Mouse (Mus musculus) kidney, adult 2 months (tissue): Measurements from ENCODE around the gene Slc36a1. TPM values are rescaled to one million over a fixed set of nuclear protein-coding genes. Genes with fewer than 3 reads are reported as not detected.
A peak's percentile ranks its signal among the peaks of the same experiment; 100 is the strongest.

Source experiments
- DNase-seq: peaks from one replicate; pipeline ENCODE4 v3.0.0; 2021
- H3K27ac ChIP-seq: fragments of 200-500 bp; 2 replicates; pipeline ENCODE4 v1.5.1; 2012; ENCODE audit warnings: low read depth, low read length, control low read depth, inconsistent platforms; ENCODE audit not compliant: insufficient read depth
- H3K27me3 ChIP-seq: fragments of 200-500 bp; replicated peaks from 2 replicates; pipeline ENCODE4 v1.6.1; 2012; ENCODE audit warnings: mild to moderate bottlenecking, moderate library complexity, low read length, inconsistent platforms; ENCODE audit not compliant: control insufficient read depth, insufficient read depth
- H3K36me3 ChIP-seq: fragments of 200-500 bp; 2 replicates; pipeline ENCODE4 v1.6.1; 2012; ENCODE audit warnings: mild to moderate bottlenecking, moderate library complexity, low read length, inconsistent platforms; ENCODE audit not compliant: control insufficient read depth, insufficient read depth
- H3K4me1 ChIP-seq: fragments of 200-500 bp; 2 replicates; pipeline ENCODE4 v1.6.1; 2011; ENCODE audit warnings: low read length; ENCODE audit not compliant: control insufficient read depth, insufficient read depth
- H3K4me3 ChIP-seq: fragments of 200-500 bp; 2 replicates; pipeline ENCODE4 v1.5.1; 2011; ENCODE audit warnings: mild to moderate bottlenecking, low read depth, low read length, control low read depth; ENCODE audit not compliant: insufficient read depth
- CTCF ChIP-seq: fragments of 200-500 bp; conservative IDR thresholded peaks from 2 replicates; pipeline ENCODE4 v1.5.1; 2011; ENCODE audit warnings: low read depth, mild to moderate bottlenecking, control low read depth, low read length, moderate library complexity, mixed read lengths; ENCODE audit not compliant: insufficient read depth, insufficient read length
- POLR2A ChIP-seq: fragments of 200-500 bp; IDR thresholded peaks from one replicate; pipeline ENCODE4 v1.6.1; 2011; ENCODE audit warnings: low read depth, low read length, control low read depth
- WGBS: fragments of 180-500 bp; shearing (Covaris S2); methylation state at CpG from one replicate; pipeline ENCODE4 v1.1.7; 2018; 5-methylcytosine and 5-hydroxymethylcytosine counted together
- polyA plus RNA-seq: library from polyadenylated mRNA; depleted of rRNA; stranded (reverse); fragments of >200 nt; gene quantifications from 2 replicates; pipeline ENCODE4 v1.2.3, GENCODE M21; 2012; rRNA removed

Gene Slc36a1
- polyA plus RNA-seq, result 60.5 and 63.4 TPM in 2 replicates

GRCm38 (mm10) chr11:55204159-55204596 is at the start of gene Slc36a1:
Slc36a1 (plus strand) TSS chr11:55204350.
- peak; percentile 96 for DNase-seq
- H3K27ac ChIP-seq, result peak within 1 kb of the TSS; percentile 52
- peaks cover 20% of the 10 kb centered on the region for H3K4me1 ChIP-seq
- TF ChIP-seq POLR2A (peak; percentile 33), CTCF (peak; percentile 95)
- no peaks in the 10 kb centered on the region for H3K36me3 ChIP-seq
- H3K27me3 ChIP-seq, result no peaks in the 10 kb centered on the region
- WGBS, result under 1% methylated on average over 31 of the region's 31 CpGs
- peak within 1 kb of the TSS; percentile 95 for H3K4me3 ChIP-seq

GRCm38 (mm10) chr11:55154398-55155069 is 49.6 kb upstream of the Slc36a1 start:
- TF ChIP-seq POLR2A, result no peak
- TF ChIP-seq CTCF, result no peak
- no peak overlapping the region for H3K4me3 ChIP-seq
- DNase-seq, result no peak
- H3K4me1 ChIP-seq, result no peaks in the 10 kb centered on the region
- no peaks in the 10 kb centered on the region for H3K36me3 ChIP-seq
- H3K27me3 ChIP-seq, result no peaks in the 10 kb centered on the region
- WGBS, result 40% methylated on average over 3 of the region's 3 CpGs
- H3K27ac ChIP-seq, result no peak overlapping the region

GRCm38 (mm10) chr11:55155070-55155421 is 49.1 kb upstream of the Slc36a1 start:
- peak; percentile 17 for DNase-seq
- H3K36me3 ChIP-seq, result no peaks in the 10 kb centered on the region
- H3K4me3 ChIP-seq, result no peak overlapping the region
- H3K27ac ChIP-seq, result no peak overlapping the region
- no peak for TF ChIP-seq CTCF
- TF ChIP-seq POLR2A, result no peak
- H3K4me1 ChIP-seq, result no peaks in the 10 kb centered on the region
- H3K27me3 ChIP-seq, result no peaks in the 10 kb centered on the region
- 48% methylated on average over 6 of the region's 6 CpGs for WGBS

GRCm38 (mm10) chr11:55158785-55159359 is 45.3 kb upstream of the Slc36a1 start:
- no peaks in the 10 kb centered on the region for H3K36me3 ChIP-seq
- no peaks in the 10 kb centered on the region for H3K27me3 ChIP-seq
- no peak overlapping the region for H3K4me3 ChIP-seq
- TF ChIP-seq CTCF, result peak; percentile 91
- no peak for TF ChIP-seq POLR2A
- H3K27ac ChIP-seq, result no peak overlapping the region
- DNase-seq, result peak; percentile 86
- 52% methylated on average over 13 of the region's 13 CpGs for WGBS
- H3K4me1 ChIP-seq, result no peaks in the 10 kb centered on the region

- TF ChIP-seq POLR2A (no peak), CTCF (peak; percentile 80)
Observed at GRCm38 (mm10) chr11:55162670-55163069, 41.5 kb upstream of the Slc36a1 start.

GRCm38 (mm10) chr11:55164723-55165122 is 39.4 kb upstream of the Slc36a1 start:
- 55% methylated on average over 3 of the region's 3 CpGs for WGBS

More at GRCm38 (mm10) chr11:55162670-55163069, 41.5 kb upstream of the Slc36a1 start:
- 54% methylated on average over 9 of the region's 9 CpGs for WGBS
- H3K27me3 ChIP-seq, result no peaks in the 10 kb centered on the region
- H3K4me1 ChIP-seq, result no peaks in the 10 kb centered on the region
- H3K27ac ChIP-seq, result no peak overlapping the region
- H3K4me3 ChIP-seq, result no peak overlapping the region
- no peaks in the 10 kb centered on the region for H3K36me3 ChIP-seq
- DNase-seq, result peak; percentile 52

GRCm38 (mm10) chr11:55165748-55166147 is 38.4 kb upstream of the Slc36a1 start:
- no peaks in the 10 kb centered on the region for H3K27me3 ChIP-seq
- TF ChIP-seq CTCF (no peak), POLR2A (no peak)
- no peak overlapping the region for H3K4me3 ChIP-seq
- no peaks in the 10 kb centered on the region for H3K36me3 ChIP-seq
- no peak overlapping the region for H3K27ac ChIP-seq
- no peaks in the 10 kb centered on the region for H3K4me1 ChIP-seq
- 92% methylated on average over 7 of the region's 7 CpGs for WGBS
- no peak for DNase-seq

More at GRCm38 (mm10) chr11:55164723-55165122, 39.4 kb upstream of the Slc36a1 start:
- DNase-seq, result peak; percentile 33
- Histone ChIP-seq H3K27ac (no peak overlapping the region), H3K27me3 (no peaks in the 10 kb centered on the region), H3K36me3 (no peaks in the 10 kb centered on the region), H3K4me1 (no peaks in the 10 kb centered on the region), H3K4me3 (no peak overlapping the region)
- TF ChIP-seq POLR2A (no peak), CTCF (peak; percentile 66)
